Mouse (Mus musculus): Measurements from ENCODE around the gene Ercc6.

Ercc6 gene

GRCm38 (mm10) chr14:32513336-32514032 is at the start of gene Ercc6:
Ercc6 (plus strand) TSS chr14:32513521.
- peak; percentile 84 to 90 for DNase-seq (ENCODE audit: low spot score in 2 of 2)

- DNase-seq (ENCODE audit: low spot score in 2 of 2), result no peak
Observed at GRCm38 (mm10) chr14:32464601-32465505, 48.5 kb upstream of the Ercc6 start, which contains the start of gene Slc18a3. Slc18a3 (minus strand) TSS chr14:32464850.

GRCm38 (mm10) chr14:32465506-32465870 is 47.8 kb upstream of the Ercc6 start:
- DNase-seq (ENCODE audit: low spot score in 2 of 2), result no peak

- no peak for DNase-seq (ENCODE audit: low spot score in 2 of 2)
Observed at GRCm38 (mm10) chr14:32465889-32466288, 47.4 kb upstream of the Ercc6 start, which contains the start of gene Chat. Chat (minus strand) TSS chr14:32465989.

- DNase-seq (ENCODE audit: low spot score in 2 of 2), result peak in 1 of 2 experiments; percentile 10
Observed at GRCm38 (mm10) chr14:32467606-32468005, 45.7 kb upstream of the Ercc6 start.

GRCm38 (mm10) chr14:32472996-32473395 is 40.3 kb upstream of the Ercc6 start:
- no peak for DNase-seq (ENCODE audit: low spot score in 2 of 2)

GRCm38 (mm10) chr14:32476559-32476958 is 36.8 kb upstream of the Ercc6 start:
- no peak for DNase-seq (ENCODE audit: low spot score in 2 of 2)

- DNase-seq (ENCODE audit: low spot score in 2 of 2), result no peak
Observed at GRCm38 (mm10) chr14:32477581-32477980, 35.7 kb upstream of the Ercc6 start.

- no peak for DNase-seq (ENCODE audit: low spot score in 2 of 2)
Observed at GRCm38 (mm10) chr14:32482061-32482460, 31.3 kb upstream of the Ercc6 start.

GRCm38 (mm10) chr14:32492521-32492920 is 20.8 kb upstream of the Ercc6 start:
- no peak for DNase-seq (ENCODE audit: low spot score in 2 of 2)

GRCm38 (mm10) chr14:32496115-32496850 is 17.0 kb upstream of the Ercc6 start:
- no peak for DNase-seq (ENCODE audit: low spot score in 2 of 2)

- no peak for DNase-seq (ENCODE audit: low spot score in 2 of 2)
Observed at GRCm38 (mm10) chr14:32501303-32501702, 12.0 kb upstream of the Ercc6 start.

- no peak for DNase-seq (ENCODE audit: low spot score in 2 of 2)
Observed at GRCm38 (mm10) chr14:32502764-32503688, 10.3 kb upstream of the Ercc6 start.

GRCm38 (mm10) chr14:32503897-32504296 is 9.4 kb upstream of the Ercc6 start:
- no peak for DNase-seq (ENCODE audit: low spot score in 2 of 2)

GRCm38 (mm10) chr14:32506329-32506728 is 7.0 kb upstream of the Ercc6 start:
- no peak for DNase-seq (ENCODE audit: low spot score in 2 of 2)

GRCm38 (mm10) chr14:32507216-32507615 is 6.1 kb upstream of the Ercc6 start:
- no peak for DNase-seq (ENCODE audit: low spot score in 2 of 2)

- no peak for DNase-seq (ENCODE audit: low spot score in 2 of 2)
Observed at GRCm38 (mm10) chr14:32508105-32508835, 5.1 kb upstream of the Ercc6 start.

GRCm38 (mm10) chr14:32509443-32509961 is 3.8 kb upstream of the Ercc6 start:
- DNase-seq (ENCODE audit: low spot score in 2 of 2), result no peak

- no peak for DNase-seq (ENCODE audit: low spot score in 2 of 2)
Observed at GRCm38 (mm10) chr14:32512912-32513311, 409 bp upstream of the Ercc6 start.

GRCm38 (mm10) chr14:32516086-32516485 is 2.8 kb downstream of the Ercc6 start:
- DNase-seq (ENCODE audit: low spot score in 2 of 2), result no peak

All from spleen, postnatal 14 days (tissue).